Mouse (Mus musculus) spleen, postnatal 14 days (tissue): Measurements from ENCODE around the gene Ppfibp1.

Experiments
- DNase-seq, 2 experiments: peaks; one replicate each; pipeline ENCODE4 v3.0.0; 2021 to 2022; ENCODE audit warnings: low spot score in 2 of 2

Ppfibp1 gene

DNA sequence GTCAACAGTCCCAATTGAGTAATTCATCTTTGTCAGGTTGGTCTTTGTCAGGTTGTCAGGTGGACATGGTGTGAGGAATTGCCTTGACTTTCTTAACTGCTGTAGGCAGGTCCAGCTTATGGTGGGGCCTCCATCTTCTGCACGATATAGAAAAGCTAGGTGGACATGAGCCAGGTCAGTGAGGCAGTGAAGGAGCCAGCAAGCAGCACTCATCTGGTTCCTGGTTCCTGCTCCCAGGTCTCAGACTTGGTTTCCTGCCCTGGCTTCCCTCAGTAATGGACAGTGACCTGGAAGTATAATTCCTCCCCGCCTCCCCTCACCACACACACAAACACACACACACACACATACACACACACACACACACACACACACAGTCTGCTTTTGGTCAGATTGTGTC, 107.1 kb downstream of the Ppfibp1 start:
- DNase-seq: no peak

DNA sequence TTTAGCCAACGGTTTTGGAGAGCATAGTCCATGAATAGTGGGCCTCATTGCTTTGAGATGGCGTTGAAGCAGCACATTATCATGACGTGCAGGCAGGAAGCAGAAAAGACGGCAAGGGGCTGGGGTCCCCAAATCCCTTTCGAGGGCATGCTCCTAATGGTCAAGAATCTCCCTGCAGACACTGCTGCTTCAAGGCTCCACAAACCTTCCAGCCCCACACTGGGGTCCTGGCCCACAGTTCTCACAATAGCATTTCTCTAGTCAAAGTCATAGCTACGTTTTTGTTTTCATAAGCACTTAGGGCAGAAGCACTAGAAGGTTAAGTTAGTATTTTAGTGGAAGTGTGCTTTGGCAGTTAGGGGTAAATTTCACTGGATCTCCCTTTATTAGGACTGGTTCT, 107.6 kb downstream of the Ppfibp1 start:
- no peak for DNase-seq

DNA sequence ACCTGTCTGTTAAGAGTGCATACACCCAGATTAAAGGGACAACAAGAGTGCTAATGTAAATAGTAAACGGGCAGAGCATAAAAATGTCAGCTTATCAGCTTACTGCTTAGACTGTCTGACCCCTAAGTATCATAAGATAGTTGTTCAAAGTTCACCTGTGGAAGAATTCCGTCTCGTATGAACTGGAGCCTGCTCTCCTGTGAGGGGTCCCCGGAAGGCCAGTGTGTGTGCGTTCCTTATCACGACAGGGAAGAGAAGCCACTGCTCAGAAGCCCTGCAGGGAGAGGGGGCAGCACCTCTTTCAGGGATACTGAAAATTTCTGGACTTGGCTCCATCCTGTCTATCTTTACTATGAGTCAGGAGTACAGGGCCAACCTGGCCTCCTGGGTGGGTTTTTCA, 108.7 kb downstream of the Ppfibp1 start:
- DNase-seq: no peak

DNA sequence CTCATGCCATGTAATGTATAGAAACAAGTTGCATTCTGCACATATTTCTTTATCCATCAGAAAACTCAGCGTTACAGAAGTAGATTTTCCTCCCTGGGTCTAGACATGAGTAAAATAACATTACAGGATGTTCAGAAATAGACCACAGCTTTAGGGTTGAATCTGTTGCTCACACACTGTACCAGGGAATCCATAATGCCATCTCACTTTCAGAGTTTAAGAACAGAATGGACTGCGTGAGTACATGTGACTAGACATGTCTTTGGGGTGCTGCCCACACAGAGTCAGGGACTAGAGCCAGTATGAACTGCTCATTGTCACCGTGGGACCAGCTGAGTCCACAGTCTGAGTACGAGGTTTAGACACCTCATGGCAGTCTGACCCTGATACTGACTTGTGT, 110.4 kb downstream of the Ppfibp1 start:
- DNase-seq: no peak

DNA sequence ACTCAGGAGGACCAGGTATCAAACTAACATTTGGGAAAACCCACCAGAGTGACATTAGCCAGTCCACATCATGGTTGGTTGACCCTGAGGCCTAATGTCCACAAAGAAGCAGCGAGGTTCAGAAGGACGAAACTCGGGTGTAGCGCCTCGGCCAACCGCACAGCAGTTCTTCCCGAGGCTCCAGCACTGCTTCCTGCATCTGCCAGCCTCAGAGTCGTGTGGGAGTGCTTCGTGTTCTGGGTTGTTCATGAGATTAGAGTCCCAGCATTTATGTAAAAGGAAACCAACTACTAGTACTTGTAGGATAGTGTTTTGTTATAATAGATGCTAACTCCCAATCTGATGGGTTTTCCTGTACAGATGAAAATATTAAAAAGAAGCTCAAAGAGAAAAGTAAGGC, 111.0 kb downstream of the Ppfibp1 start:
- DNase-seq: no peak

DNA sequence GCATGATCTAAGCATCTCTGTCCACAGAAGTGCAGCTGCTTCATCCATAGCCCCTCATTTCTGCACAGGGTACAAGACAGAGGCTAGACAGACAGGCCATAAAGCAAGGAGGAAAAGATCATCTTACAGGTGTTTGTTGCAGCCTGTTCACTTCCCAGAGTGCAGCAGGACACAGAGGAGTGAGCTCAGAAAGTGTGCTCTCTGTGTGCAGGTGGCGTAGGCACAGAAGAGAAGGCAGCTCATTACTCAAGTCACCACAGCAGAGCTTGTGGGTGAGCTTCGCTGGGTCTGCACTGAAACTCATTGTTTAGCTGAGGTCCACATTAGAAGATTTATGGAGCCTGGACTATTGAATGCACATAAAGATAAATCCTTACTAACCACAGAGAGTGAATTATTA, 111.5 kb downstream of the Ppfibp1 start:
- no peak for DNase-seq

DNA sequence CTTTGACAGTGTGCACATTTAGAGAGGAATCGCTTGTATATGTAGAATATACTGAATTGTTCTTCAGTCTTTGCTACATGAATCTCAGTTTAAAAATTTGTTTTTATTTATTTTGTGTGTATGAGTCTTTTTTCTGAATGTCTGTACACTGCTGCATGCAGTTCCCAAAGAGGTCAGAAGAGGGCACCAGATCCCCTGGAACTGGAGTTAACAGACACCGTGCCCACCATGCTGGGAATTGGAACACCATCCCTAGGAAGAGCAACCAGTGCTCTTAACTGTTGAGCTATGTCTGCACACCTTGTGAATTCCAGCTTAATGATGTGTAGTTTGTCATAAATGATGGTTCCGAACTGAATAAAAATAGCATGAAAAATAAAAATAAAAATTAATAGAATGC, 119.9 kb downstream of the Ppfibp1 start:
- peak; percentile 17 to 41 for DNase-seq

DNA sequence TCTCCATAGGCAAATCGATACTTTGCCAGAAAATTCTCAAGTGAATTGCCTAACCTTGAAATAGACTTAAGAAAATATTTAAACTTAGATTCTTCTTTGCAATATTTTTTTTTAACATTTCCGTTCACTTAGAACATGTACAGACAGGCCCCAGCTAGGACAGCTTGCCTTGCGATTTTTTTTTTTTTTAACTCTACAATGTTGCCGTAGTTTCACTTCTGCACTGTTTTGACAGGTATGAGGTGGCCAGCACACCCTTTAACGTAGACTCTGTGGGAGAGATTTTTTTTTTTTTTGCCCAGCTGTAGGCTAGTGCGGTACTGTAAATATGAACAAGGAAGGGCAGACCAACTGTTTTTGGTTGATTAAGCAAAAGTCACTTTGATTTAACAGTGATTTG, 122.1 kb downstream of the Ppfibp1 start:
- DNase-seq: no peak

DNA sequence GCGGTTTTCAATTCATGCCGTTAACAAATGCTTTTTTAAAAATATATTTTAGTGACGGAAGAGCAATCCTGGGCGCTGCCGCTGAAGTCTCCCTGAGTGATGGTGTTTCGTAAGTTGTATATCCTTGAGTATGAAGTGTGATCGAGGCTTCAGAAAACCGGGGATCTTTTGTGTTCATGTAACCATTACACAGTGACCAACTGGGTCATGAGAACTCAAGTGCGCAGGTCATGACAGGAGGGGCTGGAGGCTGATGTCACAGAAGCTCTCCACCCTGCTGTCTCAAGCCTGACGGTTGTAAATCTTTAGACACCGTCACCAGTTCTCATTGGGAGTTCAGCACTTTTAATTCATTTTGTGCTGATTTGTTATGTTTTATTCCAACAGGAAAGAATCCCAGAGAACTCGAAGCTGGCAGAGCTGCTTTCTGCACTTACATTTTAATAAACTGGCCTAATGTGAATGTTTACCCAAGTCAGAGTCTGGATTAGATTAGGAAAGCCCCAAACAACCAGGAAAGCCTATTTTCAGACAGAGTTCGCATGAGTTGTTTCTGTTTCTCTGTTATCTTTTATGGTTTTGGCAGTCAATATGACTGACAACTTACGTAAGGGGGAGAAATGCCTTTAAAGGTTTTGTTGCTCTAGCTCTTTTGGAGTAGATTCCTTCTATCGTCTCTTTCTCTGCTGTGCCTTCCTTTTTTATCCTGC, 122.7 kb downstream of the Ppfibp1 start:
- DNase-seq: no peak

DNA sequence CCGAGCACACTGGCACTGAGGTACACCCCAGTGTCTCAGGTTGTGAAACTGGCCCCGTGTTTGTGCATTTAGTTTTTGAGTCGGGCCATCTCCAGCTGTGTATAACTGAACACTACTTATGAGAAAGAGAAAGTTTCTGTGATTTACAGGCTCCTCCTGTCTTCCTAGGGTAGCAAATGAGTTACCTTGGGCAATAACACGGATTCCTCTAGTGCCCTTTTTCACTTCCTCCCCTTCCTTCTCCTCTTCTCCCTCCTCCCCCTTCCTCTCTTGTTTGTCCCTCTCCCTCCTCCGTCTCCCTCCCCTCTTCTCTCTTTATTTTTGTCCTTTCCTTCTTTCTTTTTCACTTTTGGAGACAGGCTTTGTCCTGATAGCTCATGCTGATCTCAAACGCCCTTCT, 123.3 kb downstream of the Ppfibp1 start:
- no peak for DNase-seq

DNA sequence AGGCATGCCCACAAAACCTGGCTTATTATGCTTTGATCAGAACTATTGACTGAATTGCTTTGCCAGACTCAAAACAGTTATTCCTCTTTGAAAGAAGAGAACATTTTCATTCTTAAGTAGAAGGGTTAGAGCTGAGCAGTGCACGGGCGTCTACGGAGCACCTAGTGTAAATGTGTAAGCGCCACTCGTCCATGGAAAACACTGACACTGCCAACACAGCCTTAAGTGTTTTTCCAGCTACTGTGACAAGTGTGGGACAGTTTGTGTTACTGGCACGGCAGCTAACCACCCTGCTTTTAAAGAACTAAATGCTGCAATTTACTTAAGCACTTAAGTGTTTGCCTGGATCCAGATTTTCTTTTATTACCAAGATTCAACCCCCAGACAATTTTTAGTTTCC, 123.7 kb downstream of the Ppfibp1 start:
- no peak for DNase-seq

DNA sequence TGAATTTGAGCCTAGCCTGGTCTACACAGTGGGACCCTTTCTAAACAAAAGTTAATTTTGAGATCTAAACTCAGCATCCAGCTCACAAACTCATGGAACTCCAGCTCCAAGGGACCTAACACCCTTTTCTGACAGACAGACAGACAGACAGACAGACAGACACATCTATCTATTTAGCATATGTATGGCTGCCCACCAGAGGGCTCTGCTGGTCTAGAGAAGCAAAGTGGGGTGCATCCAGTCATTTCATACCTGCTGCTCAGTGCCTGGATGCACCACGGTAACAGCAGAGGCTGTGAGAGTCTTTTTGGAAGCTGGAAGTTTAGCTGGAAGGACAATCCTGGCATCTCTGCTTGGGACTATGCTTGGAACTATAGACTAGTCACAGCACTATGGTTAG, 125.3 kb downstream of the Ppfibp1 start:
- DNase-seq: no peak

DNA sequence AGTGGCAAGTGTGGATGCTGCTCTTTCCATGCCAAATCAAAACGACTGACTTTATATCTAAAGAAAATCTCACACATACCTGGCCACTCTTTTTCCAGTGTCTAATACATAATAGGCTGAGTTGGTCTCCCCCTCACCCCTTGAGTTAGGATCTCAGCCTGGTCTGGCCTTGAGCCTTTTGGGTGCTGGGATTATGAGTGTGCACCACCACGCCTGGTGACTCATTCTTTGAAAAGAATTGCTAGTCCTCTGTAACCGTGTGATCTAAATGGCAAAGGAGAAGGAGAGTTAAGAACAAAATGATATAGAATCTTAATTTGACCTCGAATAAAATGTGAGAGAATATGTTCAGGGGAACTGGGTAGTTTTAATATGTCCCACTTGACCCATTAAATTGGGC, 129.6 kb downstream of the Ppfibp1 start:
- no peak for DNase-seq

DNA sequence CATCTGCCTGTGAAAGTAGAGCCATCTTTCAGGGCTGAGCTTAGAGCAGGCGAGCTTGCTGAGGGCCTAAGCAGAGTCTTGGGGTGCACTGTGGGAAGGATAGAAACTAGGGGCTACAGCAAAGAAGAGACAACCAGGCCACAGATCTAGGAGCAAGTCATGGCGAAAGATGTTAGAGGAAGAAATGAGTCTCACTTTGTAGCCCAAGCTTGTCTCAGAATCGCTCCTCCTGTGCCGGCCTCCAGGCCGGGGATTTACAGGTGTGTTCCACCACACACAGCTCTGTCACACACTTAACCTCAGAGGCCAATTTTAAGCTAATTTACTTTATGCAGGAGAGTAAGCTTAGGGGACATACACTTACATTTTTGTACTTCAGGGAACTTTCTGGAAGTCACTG, 130.1 kb downstream of the Ppfibp1 start:
- no peak for DNase-seq

DNA sequence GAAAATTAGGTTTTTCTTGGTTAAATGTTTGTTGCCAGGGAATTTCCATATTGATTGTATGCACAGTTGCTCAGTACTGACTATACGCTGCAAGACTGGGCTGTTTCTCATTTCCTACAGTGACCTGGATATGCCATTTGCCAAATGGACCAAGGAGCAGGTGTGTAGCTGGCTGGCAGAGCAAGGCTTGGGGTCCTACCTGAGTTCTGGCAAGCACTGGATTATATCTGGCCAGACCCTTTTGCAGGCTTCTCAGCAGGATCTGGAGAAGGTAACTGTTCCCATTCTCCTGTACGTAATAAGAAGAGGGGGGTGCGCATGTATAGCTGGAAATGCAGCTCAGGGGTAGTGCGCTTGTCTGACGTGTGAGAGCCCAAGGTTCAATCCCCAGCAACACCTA, 132.9 kb downstream of the Ppfibp1 start:
- DNase-seq: no peak

DNA sequence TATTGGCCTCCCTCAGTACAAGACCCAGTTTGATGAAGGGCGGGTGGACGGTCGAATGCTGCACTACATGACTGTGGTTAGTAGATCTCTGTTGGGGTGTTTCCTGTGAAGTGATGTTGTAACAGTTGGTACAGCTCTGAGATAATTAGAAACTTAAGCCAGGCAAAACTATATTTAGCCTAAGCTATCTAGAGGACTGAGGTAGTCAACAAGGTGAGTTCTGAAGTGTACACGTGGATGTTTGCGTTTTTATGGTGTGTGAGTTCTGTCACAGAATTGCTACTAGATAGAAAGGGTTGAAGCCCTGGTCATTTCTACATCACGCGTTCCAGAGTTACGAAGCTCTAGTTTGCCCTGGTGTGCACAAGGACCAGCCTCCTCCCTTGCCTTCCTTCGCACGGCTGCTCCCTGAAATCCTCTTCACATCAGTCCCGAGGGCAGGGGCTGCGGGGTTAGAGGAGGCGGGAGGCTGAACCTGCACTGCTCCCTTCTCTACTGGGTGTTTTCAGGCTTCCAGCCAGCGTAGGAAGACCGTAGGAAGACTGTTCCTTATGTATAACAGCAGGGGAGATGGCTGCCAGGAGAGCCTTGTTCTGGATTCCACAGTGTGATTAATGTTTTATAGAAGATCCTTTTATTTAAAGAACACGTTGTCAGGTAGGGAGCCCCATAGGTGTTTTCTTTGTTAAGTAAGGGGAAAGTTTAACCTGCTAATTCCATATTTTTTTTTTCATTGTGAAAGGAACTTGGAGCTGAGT, 134.3 kb downstream of the Ppfibp1 start:
- no peak for DNase-seq

DNA sequence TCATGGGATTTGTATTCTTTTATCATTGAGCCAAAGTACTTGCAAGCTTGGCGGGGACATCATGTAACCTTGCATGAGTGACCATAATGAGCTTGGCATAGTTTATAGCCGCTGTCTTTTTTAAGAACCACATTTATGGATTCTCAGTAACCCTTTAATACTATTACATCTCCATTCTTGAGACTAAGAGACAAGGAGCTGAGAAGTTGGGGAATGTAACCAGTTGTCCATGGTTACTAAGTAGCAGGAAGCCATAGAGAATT, 134.8 kb downstream of the Ppfibp1 start:
- DNase-seq: no peak

DNA sequence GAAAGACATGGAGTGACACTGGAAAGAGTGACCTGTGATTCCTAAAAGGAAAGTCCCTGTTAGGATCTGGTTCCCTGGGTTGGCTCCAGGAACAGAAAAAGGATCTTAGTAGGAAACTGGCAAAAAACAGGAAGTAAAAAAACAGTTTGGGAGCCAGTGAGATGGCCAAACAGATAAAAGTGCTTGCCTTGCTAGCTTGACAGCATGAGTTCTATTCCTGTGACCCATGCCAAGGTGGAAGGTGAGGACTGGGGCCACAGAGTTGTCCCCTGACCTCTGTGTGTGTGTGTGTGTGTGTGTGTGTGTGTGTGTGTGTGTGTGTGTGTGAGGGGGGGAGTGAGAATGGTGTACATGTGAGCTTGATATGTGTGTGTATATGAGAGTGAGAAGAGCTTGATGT, 135.3 kb downstream of the Ppfibp1 start:
- no peak for DNase-seq

DNA sequence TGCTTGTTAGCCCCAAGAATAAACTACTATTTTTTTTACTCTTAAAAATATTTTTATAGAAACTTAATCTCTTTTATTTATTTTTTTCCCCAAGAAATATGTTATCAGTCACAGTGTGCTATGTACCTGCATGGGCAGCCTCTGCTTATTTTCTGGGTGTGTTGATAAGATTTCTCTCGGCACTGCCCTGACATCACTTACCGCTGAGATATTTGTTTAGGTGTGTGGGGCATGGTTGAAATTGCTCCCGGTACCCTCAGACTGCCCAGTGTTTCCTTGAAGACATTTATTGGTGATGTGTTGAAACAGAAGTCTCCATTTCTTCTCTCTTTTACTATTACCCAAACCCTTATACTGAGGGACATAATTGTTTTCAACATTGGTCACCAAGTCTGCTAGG, 136.5 kb downstream of the Ppfibp1 start:
- DNase-seq: no peak

DNA sequence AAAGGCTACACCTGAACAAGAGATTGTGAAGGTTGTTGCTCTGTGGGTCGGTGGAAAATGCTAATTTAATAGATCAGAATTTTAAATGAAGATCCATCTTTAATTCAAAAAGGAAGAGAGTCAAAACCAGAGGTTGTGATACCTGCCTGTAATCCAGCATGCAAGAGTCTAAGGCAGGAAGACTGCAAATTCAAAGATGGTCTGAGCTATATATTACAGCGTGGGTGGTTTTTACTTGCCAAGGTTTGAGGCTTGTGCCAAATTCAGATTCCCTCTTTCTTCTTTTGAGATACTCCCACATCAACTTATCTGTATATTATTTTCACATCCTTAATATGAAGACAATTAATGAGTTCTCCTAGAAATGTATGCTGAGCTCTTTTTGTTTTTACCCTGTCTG, 140.1 kb downstream of the Ppfibp1 start:
- no peak for DNase-seq

DNA sequence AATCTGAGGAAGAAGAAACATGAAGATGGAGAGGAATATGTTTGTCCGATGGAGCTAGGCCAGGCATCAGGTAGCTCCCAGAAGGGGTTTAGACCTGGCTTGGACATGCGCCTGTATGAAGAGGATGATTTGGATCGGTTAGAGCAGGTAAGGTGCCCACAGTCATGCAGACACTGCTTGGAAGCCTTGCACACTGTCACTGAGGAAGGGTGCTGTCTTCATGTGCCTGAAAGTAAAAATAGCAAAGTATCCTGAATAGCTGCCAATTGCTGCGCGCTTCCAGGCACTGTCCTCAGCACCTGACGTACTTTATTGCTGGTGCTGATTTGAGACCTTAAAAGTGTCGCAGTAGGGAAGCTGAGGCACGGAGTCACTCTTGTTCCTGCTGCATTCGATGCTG, 141.3 kb downstream of the Ppfibp1 start:
- DNase-seq: no peak

DNA sequence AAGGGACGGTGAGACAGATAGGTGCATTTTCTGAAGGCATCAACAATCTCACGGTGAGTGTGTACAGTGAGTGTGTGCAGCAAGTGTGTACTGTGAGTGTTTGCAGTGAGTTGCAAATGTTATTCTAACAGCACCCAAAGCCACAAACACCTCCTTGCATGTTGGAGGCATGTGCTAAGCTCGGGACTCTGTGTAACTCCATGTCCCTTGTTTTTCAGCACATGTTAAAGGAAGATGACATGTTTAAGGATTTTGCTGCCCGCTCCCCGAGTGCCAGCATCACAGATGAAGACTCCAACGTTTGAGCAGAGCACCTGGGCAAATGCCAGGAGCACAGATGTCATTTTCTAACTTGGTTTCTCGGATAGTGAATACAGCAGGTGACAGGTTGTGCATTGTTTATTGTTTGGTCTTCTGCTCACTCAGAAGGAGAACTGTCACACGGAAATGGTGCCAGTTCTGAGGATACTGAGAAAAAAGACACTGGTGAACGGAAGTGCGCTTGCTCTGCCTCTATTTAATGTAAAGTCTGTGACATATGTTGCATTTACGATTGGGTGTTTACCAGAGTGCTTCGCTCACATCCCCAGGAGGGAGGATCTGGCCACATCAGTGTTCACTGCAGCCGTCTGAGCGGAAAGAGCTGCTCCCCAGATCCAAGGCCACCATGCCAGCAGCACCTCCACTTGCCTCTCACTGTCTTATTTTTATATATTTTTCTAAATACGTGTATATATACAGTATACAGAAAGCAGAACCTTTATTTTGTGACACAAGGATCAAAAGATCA, 142.0 kb downstream of the Ppfibp1 start:
- DNase-seq: no peak

DNA sequence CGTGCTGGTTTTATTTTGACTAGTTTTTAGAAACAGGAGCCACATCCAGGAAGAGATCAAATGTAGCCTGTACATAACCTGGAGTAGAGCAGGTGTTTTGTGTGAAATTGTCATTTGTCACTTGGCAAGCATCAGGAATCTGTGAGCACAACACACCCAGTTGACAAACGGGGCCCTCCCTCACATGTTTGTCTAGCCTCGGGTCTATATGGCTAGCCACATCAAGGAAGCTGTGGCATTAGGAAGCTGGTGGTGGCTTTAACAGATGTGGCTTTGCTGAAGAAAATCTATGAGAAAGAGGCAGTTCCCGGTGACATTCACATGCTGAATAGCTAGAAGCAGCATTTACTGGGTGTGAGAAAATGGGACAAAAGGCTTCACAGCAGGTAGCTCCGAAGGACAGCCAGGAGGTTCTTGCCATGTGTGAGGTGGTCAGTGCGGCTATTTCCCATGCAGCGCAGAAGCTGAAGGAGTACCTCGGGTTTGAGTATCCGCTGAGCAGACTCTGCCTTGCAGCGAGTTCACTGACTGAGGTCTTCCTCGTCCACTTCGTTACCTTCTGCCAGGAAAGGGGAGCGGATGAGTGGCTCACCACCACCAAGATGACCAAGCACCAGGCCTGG, 144.1 kb downstream of the Ppfibp1 start, which contains the start of gene Rep15:
Gene Rep15, plus strand, starts transcription at position 282 of the 623 bp plus-strand sequence.
- DNase-seq: no peak
